Mouse (Mus musculus) adrenal gland, postnatal 4 days (tissue): ENCODE measurements around the gene Pthlh. TPM values are rescaled to one million over a fixed set of nuclear protein-coding genes. Genes with fewer than 3 reads are reported as not detected.

Experiments used
- total RNA-seq, 2 experiments: library from RNA; stranded (reverse); gene quantifications; 2 replicates each; pipeline ENCODE4 v1.2.3; 2021

Gene Pthlh
- total RNA-seq, 2 experiments from 2014 or later = 0.45 to 1.0 TPM

Other genes starting within 250 kb of the Pthlh start
- gene Rep15, start 231.6 kb downstream of the Pthlh start, total RNA-seq = 1 to 10 TPM; 2.1 to 2.6 TPM
- 100 to 1,000 TPM; 105 to 109 TPM for gene Mrps35, start 221.4 kb downstream of the Pthlh start, total RNA-seq
- 1 to 10 TPM in 1 of 2 experiments, under 1 TPM in 1; 0.93 to 1.1 TPM for gene Mansc4, start 177.2 kb downstream of the Pthlh start, total RNA-seq
- 10 to 100 TPM; 26.6 to 27.2 TPM for gene Klhl42, start 172.8 kb downstream of the Pthlh start, total RNA-seq
- gene Ccdc91, start 211.6 kb upstream of the Pthlh start, total RNA-seq = 10 to 100 TPM; 29.9 to 34.1 TPM